Mouse (Mus musculus): Measurements from ENCODE around the gene Apopt1.

The Apopt1 gene

DNA sequence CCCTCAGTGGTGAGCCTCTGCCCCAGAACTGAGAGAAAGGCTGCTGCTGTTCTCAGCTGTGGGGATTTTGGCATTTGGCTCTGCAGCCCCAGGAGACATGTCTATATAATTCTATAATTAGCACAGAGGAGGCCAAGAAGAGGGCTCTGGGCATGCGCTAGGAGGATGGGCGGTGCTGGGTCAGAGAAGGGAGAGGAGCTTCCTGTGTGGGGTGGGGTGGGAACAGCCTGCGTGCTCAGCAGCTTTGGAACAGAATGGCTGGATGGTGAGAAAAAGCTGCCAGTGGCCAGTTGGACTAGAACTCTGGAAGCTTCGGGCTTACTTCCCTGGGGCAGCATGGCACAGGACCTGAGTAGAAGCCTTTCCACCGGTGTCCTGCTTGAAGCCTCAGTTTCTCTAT, 33.0 kb downstream of the Apopt1 start:
- in situ Hi-C loops (cut with MboI, MseI), result no loop called here

DNA sequence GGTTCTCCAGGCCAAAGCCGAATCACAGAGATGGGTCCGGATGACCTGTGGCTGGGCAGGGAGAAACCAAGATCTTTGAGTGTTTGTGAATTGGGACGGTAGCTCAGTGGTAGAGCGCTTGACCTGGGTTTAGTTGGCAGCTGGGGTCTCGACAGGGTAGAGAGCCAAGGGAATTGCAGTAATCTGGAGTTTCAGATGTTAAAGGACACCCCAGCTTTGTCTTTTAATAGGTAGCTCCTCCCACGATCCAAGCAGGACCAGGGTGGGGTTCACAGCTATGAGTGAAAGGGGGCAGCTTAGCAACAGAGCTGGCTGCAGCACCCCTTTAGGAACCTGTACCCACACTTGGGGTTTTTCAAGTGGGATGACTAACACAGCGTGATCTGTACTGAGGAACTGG, 34.4 kb downstream of the Apopt1 start:
- in situ Hi-C loops (cut with MboI, MseI), result no loop called here

DNA sequence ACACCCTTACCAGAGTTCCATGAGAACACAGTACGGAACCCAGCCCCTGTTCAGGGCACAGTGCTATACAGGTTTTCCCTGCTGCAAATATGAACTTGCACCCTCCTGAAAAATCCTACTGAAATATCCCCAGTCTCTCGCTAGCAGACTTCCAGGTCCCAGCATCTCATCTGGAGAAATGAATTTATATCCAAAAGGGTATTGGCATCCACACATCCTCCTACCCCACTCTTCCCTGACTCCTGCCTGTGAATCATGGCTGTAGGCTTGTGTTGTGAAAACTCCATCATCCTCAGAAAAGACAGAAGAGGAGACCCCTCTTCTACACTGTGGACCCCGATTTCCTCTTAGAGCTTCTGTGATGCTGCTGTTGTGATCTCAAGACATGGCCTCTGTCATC, 37.7 kb downstream of the Apopt1 start:
- in situ Hi-C loops (cut with MboI, MseI), result no loop called here

DNA sequence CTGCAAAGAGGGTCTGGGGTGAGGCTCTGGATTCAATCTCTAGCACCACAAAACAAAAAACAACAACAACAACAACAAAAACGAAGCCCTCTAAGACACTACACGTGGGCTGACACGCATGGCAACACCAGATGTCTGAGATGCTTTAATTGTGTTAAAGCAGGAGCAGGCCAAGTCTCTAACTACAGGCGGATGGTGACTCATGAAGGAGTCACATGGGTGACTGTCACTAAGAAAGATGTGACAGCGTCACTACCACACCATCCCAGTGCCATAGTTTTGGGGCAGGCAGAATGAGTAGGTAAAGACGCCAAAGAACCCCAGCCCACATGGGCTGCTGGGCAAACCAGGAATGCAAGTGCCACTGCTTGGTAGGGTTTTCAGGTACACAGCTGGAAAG, 39.4 kb downstream of the Apopt1 start:
- in situ Hi-C loops (cut with MboI, MseI), result no loop called here

DNA sequence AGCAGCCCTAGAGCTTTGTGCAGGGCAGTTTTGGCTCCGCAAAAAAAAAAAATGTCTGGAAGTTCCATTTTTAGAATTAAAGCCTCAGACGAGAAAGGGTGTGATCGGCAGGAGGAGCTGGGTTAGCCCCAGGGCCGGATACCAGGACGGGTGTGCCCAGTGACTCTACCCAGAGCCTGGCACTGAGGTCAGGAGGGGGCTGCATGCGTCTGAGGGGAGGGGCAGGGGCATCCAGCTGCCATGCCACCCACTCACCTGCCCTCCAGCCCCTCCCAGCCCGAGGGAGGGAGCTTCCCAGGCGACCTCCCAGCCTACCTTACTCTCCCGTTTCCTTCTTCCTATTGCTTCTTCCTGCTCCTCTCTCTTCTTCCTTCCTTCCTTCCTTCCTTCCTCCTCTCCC, 40.3 kb downstream of the Apopt1 start:
- in situ Hi-C loops (cut with MboI, MseI), result no loop called here

DNA sequence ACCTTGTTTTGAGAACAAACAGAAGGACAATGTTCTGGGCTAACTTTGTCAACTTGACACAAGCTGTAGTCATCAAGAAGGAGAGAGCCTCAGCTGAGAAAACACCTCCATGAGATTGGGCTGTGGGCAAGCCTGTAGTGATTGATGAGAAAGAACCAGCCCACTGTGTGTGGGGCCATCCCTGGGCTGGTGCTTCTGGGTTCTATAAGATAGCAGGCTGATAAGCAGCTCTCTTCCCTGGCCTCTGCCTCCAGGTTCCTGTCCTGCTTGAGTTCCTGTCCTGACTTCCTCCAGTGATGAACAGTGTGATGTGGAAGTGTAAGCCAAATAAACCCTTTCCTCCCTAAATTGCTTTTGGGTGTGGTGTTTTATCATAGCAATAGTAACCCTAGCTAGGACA, 41.6 kb downstream of the Apopt1 start:
- in situ Hi-C loops (cut with MboI, MseI), result no loop called here

DNA sequence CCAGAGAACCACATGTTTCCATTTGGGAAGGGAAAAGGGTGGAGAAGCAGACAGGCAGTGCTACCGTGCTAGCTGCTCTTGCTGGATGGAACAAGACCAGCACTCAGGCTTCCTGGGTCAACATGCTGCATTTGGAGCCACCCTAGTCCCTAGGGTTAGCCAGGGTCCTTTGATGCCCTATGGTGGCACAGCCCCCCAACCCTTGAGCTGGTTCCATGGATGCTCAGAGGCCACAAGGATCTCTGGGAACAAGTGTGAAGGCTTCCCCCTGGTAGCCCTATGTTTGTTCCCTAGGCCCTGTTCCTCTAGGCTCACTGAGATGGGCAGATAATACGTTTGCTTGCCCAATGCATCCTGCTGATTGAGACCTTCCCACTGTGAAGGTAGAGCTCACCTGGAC, 42.2 kb downstream of the Apopt1 start:
- in situ Hi-C loops (cut with MboI, MseI), result no loop called here

DNA sequence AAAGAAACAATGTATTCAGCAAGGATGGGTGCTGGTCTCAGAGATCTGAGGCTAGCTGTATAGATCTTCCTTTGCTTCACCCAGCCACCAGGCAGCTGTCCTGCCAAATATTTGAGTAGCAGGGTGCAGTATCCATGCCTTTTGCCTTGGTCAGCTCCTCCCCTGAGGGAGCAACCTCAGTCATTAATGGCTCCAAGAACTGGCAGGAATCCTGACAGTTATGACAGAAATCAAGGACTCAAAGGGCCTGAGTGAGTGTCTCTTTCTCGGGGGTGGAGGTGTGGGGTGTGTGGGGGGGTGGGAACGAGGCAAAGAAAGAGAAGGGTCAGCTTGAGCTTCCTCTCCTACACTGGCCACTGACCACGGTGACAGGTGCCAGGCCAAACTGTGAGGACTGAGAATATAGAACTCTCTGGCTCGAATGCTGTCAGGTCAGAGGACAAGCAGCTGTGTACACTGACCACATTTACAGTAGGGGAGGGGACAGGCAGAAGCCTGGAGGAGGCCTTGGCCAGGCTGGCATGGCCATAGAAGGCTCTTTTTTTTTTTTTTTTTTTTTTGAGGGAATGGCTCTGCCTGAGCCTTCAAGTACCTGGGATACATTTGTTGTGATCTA, 43.1 kb downstream of the Apopt1 start:
- in situ Hi-C loops (cut with MboI, MseI), result no loop called here

DNA sequence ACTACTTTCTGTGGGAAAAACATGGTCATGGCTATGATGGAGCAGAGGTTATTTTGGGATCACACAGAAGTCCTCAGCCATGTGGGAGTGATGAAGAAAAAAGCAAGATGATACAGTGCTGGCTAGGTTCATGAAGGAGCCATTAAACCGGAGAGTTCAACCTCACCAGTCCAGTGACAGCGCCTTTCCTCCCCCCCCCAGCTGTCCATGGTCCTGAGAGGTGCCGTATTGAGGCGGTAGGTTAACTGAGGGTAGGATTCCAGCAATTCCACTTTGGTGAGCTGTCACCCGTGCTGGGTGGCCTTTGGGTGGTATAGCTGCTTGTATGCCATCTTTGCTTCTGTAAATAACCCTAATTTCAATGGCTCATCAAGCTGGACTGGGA, 43.6 kb downstream of the Apopt1 start:
- in situ Hi-C loops (cut with MboI, MseI), result no loop called here

DNA sequence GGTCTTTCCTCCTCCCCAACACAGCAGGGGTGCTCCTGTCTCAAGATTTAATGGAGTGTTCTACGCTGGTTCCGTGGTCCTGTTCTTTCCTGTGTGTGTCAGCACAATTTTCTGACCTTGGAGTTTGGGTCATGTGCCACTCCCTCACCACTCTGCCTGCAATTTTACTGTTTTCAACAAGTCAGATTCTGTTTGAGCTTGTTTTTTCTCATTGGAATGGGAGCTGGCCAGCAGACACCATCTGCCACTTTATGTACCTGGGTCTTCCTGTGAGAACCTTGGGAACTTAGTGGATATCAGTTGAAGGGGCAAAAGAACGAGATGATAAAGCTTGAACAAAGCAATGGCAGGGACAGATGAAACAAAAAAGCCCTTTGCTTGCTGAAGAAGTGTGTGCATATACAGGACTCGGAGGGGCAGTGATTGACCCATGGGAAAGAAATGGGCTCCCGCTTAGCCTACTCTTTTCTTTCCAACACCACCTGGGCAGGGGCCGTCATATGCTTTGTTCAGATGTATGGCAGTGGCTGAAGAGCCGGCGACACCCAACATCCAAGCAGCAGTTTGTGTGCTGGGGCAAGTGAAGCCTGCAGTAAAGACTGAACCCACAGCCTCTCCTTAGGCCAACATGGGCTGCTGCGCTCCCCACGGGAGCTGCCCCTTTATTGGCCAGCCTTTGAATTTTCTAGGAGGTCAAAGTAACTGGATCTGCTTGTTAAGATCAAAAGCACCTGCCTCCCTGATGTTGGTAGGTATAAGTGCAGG, 44.7 kb downstream of the Apopt1 start:
- in situ Hi-C loops (cut with MboI, MseI), result no loop called here

DNA sequence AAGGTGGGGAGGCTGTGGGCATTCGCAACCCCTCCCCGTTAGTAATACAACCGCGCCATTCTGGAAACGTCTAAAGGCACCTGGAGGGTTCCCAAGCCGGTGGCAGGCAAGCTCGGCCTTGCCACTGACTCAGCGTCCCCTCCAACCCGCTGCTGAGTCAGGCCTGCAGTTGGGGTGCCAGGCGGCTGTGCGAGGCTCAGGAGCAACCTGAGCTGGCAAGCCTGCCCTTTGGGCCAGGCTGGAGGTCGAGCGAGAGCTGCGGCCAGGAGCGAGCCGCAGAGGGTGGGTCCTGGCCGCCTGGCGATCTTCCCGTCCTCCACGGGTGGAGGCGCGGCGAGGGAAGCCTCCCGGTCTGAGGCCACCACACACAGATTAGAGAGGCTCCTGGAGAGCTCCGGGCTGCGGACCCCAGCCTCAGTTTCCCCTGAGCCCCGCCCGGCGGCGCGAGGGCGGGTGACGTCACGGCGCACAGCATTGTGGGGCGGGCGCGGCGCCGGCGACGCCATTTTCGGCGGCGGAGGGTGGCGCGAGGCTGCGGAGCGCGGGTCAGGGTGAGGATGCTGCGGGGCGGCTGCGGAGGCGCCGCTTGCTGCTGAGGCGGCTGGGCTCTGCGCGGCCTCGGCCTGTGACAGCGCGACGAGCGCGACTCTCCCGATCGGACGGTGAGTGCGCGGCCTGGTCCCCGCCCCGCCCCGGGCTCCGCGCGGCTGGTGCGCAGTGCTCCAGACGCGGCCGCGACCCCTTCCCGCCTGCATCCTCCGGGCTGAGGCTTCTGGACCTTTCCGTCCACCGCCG, 45.5 kb downstream of the Apopt1 start, which contains the start of gene Klc1:
Gene Klc1, plus strand, starts transcription at position 469 of the 795 bp plus-strand sequence.
- in situ Hi-C loops (cut with MboI, MseI), result no loop called here

DNA sequence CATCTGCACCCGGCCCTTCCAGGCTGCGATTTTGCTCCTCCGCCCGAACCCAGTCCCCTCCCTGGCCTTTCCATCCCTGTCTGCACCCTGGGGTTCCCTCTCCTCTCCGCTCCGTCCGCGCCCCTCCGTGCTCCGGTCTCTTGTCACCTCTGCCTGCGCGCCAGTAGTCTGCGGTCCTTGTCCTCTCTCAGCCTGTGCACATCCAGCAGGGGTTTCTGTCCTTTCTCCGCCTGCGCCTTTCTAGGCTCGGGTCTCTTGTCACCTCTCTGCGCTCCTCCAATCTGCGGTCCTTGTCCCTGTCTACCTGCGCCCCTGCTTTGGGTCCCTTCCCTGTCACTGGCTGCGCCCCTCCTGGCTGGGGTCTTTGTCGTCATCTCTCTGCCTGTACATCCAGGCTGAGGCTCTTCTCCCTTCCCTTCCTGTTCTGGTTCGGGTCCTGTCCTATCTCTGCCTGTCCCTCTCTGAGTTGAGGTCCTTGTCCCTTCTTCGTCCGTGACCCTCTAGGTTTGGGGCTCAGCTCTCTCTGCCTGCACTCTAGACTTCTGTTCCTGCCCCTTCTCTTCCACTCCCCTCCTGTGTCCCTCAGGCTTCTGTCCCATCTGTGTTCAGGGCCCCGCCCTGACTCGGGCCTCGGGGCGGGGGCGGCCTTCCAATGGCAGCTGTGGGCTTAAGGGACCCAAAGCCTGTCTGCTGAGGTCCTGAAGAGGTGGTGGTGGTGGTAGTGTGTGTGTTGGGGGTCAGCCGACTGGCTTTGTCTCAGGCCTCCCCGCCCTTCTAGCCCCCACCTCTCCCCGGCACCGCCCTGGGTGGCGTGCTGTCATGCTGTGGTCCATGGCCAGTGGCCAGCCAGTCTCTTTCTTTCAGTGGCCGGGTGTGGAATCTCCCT, 46.4 kb downstream of the Apopt1 start:
- in situ Hi-C loops (cut with MboI, MseI), result no loop called here

DNA sequence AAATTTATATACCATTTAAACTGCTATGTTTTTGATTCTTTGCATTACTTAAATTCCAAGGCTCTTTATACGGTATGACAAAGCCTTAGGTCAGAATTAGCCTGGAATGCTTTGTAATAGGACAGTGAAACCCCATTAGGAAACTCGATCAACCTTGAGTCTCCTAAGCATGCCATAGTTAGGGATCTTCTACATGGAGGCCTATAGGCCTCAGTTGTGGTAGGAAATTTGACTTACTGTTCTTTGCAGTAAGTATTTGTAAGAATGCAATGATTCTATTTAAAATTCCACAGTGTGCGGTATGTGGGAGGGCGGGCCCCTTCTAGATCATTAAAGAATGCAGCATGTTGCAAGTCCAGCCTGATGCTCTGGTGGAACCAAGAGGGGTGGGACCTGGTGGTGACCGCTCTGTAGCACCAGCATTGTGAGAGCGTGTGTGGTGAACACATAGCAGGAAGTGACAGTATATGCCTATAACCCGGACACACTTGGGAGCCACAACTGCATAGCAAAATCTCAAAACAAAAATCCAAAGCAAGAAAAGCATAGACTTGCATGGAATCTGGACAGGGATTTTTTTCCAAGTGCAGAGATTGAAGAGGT, 47.3 kb downstream of the Apopt1 start:
- in situ Hi-C loops (cut with MboI, MseI), result no loop called here

DNA sequence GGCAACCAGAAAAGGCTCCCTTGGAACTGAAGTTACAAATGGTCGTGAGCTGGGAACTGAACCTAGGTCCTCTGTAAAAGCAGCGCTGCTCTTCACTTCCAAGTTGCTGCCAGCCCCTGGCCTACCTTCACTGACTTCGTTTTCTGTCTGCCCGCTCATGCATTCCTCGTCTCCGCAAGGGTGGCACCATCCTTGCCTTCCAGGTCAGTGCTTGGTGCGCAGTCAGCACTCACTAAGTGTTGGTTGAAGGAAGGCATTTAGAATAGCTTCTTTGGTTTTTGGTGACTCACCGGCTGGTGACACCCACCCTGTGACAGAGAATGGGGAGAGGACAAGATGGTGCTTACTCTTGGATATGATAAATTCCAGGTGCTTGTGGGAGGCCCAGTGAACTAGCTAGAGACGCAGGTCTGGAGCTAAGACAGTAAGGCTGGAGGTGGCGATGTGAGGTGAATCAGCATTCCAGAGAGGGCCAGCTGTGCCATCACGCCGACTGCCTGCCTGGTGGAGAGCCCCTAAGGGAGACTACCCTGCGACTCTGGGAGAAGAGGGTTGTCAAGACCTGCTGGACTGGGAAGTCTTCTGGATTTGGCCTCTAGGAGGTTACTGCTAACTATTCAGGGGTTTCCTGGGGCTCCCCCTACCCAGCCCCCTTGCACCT, 49.7 kb downstream of the Apopt1 start:
- in situ Hi-C loops (cut with MboI, MseI), result no loop called here

DNA sequence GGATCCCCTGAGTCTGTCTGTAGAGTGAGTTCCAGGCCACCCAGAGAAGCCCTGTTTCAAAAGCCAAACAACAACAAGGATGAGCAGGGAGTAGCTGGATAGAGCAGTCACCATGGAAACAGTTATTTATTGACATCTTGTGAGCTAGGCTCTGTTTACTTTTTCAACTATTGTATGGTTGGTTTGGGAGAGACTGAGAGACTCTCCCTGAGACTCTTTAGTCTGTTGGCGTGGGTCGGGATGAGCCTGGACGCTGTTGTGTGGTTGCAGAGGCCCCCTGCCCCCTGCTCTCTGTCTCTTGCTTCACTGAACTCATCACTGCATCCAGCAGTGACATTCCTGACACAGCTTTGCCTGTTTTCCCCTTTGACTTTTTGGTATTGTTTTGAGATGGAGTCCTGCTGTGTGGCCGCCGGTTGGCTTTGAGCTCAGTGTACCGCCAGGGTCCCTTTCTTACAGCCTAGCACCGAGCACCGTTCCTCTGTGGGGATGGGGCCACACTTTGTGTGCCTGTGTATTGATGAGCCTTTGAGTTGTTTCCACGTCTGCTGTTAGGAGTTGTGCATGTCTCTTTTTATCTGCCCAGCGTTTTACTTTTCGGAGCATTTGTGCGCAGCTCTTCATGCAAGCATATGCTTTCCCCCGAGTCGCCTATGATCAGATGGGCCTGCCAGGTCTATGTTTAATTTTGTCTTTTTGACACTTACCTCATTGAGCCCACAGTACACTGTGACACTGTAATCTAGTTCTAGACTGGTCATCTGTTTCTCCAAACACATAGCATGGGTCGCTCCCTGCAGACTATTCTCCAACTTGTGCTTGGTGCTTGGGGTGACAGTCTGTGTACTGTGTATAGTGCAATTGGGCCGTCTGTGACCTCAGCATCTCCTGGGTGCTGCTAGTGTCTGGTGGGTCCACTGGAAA, 53.5 kb downstream of the Apopt1 start:
- in situ Hi-C loops (cut with MboI, MseI), result no loop called here

DNA sequence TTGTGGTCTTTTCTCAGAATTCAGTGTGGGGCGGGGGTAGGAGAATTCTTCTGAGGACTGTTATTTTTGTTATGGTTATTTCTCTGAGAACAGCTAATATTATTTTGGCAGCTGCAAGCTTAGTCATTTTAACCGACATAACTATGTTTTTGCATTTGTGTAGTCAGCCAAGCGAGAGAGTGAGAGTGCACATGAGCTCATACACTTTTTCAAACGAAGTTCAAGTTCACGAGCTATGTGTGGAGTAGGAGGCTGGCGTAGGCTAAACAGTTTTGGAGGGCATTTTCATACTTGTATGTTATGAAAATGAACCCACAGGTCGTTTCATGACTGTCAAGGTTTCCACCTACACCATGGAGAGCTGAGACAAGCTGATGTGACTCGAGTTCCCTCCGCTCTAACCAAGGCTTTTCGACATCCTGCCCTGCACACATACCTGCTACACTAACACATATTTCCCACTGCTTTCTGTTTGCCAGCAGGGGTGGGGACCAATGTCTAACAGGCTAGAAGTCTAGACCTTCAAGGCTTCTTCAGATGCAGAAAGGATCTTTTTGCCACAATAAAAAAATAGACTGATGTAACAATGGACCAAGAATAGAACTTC, 55.4 kb downstream of the Apopt1 start:
- in situ Hi-C loops (cut with MboI, MseI), result no loop called here

DNA sequence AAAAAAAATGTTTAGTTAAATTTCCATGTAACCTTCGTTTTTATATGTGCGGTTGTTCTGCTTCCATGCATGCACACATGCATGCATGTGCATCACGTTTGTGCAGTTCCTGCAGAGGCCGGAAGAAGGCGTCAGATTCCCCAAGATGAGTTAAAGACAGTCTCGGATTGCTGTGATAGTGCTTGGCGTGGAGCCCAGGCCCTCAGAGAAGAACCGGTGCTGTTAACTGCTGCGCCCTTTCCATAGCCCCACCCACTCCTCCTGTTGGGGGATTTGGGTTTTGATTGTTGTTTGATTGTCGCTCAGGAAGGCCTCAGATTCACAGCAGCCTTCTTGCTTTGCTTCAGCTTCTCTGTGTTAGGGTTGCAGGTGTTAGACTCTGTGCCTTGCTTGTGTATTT, 56.2 kb downstream of the Apopt1 start:
- in situ Hi-C loops (cut with MboI, MseI), result no loop called here

DNA sequence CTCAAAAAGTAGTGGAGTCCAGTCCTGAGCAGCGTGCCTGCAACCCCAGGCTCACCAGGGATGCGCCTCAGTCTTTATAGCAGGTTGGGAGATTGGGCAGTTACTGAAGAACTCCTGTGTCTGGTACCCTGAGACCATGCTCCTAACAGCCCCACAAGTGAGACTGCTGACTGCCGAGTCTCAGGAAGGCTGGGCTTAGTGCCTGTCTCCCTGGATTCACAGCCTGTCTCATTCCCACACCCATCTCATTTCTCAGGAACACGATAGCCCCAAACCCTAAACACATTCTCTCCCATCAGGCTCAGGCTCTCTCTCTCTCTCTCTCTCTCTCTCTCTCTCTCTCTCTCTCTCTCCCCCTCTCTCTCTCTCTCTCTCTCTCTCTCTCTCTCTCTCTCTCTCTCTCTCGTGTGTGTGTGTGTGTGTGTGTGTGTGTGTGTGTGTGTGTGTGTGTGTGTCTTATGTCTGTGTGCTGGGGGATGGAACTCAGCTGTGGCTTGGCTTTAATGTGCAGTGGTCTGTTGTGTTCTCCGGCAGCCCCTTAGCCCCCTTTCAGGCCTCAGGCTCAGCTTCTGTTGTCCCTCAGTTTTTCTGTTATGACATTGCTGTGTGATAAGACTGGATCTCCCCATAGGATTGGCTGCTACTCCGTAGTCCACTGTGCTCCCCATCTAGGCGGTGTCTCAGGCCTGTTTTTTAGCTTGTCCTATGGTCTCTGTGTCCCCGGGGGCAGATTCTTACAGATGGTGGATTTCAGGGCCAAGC, 56.9 kb downstream of the Apopt1 start:
- in situ Hi-C loops (cut with MboI, MseI), result no loop called here

DNA sequence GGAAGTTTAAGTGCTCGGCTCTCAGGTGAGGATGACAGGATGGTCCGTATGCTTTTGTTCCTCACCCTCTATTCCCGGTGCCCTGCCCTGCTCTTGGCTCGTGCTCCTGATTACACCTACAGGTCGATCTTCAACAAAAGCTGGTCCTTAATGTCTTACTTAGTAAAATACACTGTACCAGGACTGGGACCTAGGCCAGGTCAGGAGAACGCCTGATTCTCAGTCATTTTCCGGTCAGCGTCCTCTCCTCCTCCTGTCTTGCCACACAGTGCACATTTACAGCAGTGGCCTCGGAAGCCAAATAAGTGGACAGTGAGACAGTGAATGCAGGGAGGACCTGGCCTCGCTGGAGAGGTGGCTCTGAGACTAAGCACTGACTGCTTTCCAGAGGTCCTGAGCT, 57.6 kb downstream of the Apopt1 start:
- in situ Hi-C loops (cut with MboI, MseI), result no loop called here

All from regulatory T cell (primary cell).